Mouse (Mus musculus) hindbrain, embryonic 11.5 days (tissue): ENCODE data around the gene Pik3r4. TPM values are rescaled to one million over a fixed set of nuclear protein-coding genes. Genes with fewer than 3 reads are reported as not detected.

Experiments
- polyA plus RNA-seq: library from polyadenylated mRNA; unstranded; fragments of >200 nt; fragmentation: Nextera tagmentation; extraction: Ambion mirVana; gene quantifications from 2 replicates; pipeline ENCODE4 v1.2.1, GENCODE M21; 2014

The Pik3r4 gene
- polyA plus RNA-seq, 1 experiment from 2014 or later = 23.0 TPM

Other genes starting within 250 kb of the Pik3r4 start
- gene Aste1, start 247.6 kb upstream of the Pik3r4 start, polyA plus RNA-seq = 14.9 and 16.5 TPM in 2 replicates
- 1.6 and 2.8 TPM in 2 replicates for gene Nek11, start 247.5 kb upstream of the Pik3r4 start, polyA plus RNA-seq
- gene Atp2c1, start 115.7 kb upstream of the Pik3r4 start, polyA plus RNA-seq = 65.3 and 83.1 TPM in 2 replicates
- gene Col6a6, start 185.2 kb downstream of the Pik3r4 start, polyA plus RNA-seq = 0.06 and 0.09 TPM in 2 replicates